Mouse (Mus musculus) forebrain, embryonic 16.5 days (tissue): ENCODE results near the gene Gm7579. TPM values are rescaled to one million over a fixed set of nuclear protein-coding genes. Genes with fewer than 3 reads are reported as not detected.
"Not testable (repeated sequence)": the region's sequence is repeated elsewhere in the genome, so short reads cannot be mapped to it uniquely, and the experiment has no call there.

Experiments used
- ATAC-seq: fragments of 200-750 bp; cut with Nextera tagmentation; 2 replicates; pipeline ENCODE4 v1.8.0; 2017; ENCODE audit warnings: mild to moderate bottlenecking, moderate library complexity
- H3K27ac ChIP-seq: fragments of 300-500 bp; sonication (generic); 2 replicates; pipeline ENCODE4 v1.5.1; 2014; ENCODE audit warnings: low read length, control low read depth
- H3K27me3 ChIP-seq: fragments of 300-500 bp; sonication (generic); replicated peaks from 2 replicates; pipeline ENCODE4 v1.6.1; 2014; ENCODE audit warnings: low read length; ENCODE audit not compliant: control insufficient read depth, insufficient read depth
- H3K36me3 ChIP-seq: fragments of 300-500 bp; sonication (generic); 2 replicates; pipeline ENCODE4 v1.6.1; 2014; ENCODE audit not compliant: control insufficient read depth, insufficient read depth
- H3K4me1 ChIP-seq: fragments of 300-500 bp; sonication (generic); replicated peaks from 2 replicates; pipeline ENCODE4 v1.6.1; 2014; ENCODE audit warnings: low read length; ENCODE audit not compliant: control insufficient read depth, insufficient read depth
- H3K4me2 ChIP-seq: fragments of 300-500 bp; sonication (generic); 2 replicates; pipeline ENCODE4 v1.6.1; 2014; ENCODE audit warnings: mild to moderate bottlenecking, low read length, control low read depth
- H3K4me3 ChIP-seq: fragments of 300-500 bp; sonication (generic); replicated peaks from 2 replicates; pipeline ENCODE4 v1.5.1; 2014; ENCODE audit warnings: mild to moderate bottlenecking, low read length, control low read depth
- H3K9ac ChIP-seq: fragments of 300-500 bp; sonication (generic); replicated peaks from 2 replicates; pipeline ENCODE4 v1.6.1; 2014; ENCODE audit warnings: low read depth, low read length, control low read depth
- H3K9me3 ChIP-seq: fragments of 300-500 bp; sonication (generic); 2 replicates; pipeline ENCODE4 v1.6.1; 2016; ENCODE audit warnings: low read length; ENCODE audit not compliant: control insufficient read depth
- WGBS: fragments of 180-500 bp; shearing (Covaris S2); extraction: QIAGEN DNeasy Blood & Tissue Kit; methylation state at CpG from one replicate; pipeline ENCODE4 v1.1.7; 2014; 5-methylcytosine and 5-hydroxymethylcytosine counted together
- polyA plus RNA-seq: library from polyadenylated mRNA; unstranded; fragments of >200 nt; fragmentation: Nextera tagmentation; extraction: Ambion mirVana; gene quantifications from 2 replicates; pipeline ENCODE4 v1.2.1, GENCODE M21; 2015

The Gm7579 gene
- not detected in 2 replicates for polyA plus RNA-seq

DNA sequence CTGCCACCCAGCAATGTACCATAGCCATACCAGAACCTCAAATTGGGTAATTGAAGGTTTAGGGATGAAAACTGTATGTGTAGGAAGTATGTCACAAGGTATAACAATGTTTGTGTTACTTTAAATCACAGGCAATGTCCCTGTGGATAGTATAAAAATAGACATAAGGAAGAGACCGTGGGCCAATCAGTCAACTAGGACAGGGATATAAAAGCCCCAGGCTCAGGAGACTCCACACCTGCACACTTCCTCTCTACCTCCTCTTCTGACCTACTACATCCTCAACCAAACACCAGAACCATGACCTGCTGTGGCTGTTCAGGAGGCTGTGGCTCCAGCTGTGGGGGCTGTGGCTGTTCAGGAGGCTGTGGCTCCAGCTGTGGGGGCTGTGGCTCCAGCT lies at the start of gene Gm7579:
Gene Gm7579 (plus strand): TSS at position 301 of the 400 bp plus-strand sequence.
- no peak for ATAC-seq
- no peak within 1 kb of the TSS for H3K4me3 ChIP-seq
- H3K36me3 ChIP-seq, result no peaks in the 10 kb centered on the region
- H3K4me2 ChIP-seq, result no peak within 1 kb of the TSS
- H3K9me3 ChIP-seq, result no peaks in the 10 kb centered on the region
- no peak within 1 kb of the TSS for H3K27ac ChIP-seq
- H3K4me1 ChIP-seq, result no peaks in the 10 kb centered on the region
- WGBS, result 70% methylated on average over 1 of the region's 1 CpGs
- no peaks in the 10 kb centered on the region for H3K27me3 ChIP-seq
- H3K9ac ChIP-seq, result no peak within 1 kb of the TSS

DNA sequence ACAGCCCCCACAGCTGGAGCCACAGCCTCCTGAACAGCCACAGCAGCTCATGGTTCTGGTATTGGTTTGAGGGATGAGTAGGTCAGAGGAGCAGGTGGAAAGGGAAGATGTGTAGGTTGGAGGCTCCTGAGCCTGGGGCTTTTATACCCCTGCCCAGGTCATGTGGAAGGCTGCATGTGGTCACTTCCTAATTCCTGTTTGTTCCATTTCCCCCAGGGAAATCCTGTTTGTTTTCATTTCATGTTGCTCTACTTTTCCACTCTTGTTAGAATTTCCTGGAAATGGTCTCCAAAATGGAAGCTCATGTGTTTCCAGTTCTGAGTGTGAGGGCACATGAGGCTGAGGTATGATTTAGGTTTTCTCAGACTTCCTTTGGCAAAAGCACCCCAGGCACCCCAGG lies 46.0 kb upstream of the Gm7579 start, which contains the start of gene Gm4553:
Gene Gm4553 (minus strand): TSS at position 101 of the 400 bp plus-strand sequence.
- not testable (repeated sequence) for H3K27me3 ChIP-seq, H3K36me3 ChIP-seq, H3K9me3 ChIP-seq, H3K4me3 ChIP-seq, ATAC-seq, H3K27ac ChIP-seq, H3K9ac ChIP-seq, H3K4me1 ChIP-seq, H3K4me2 ChIP-seq

DNA sequence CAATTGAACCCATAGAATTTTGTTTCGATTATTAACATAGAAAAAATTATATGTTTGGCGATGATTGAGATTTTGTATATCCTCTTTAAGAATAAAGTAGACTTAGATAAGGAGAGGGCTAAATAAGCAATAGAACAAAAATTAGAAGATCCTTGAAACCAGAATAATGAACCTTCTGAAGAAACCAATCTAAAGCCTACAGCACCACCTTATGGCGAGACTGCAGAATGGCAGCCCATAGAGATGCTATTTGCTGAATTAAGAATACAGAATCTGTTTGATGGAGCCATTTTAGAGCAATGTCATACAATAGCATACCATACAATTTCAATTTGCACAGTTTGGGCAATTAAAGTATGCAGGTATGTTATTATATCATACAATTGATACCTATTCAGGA lies 41.8 kb upstream of the Gm7579 start:
- WGBS, result 51% methylated on average over 3 of the region's 3 CpGs

DNA sequence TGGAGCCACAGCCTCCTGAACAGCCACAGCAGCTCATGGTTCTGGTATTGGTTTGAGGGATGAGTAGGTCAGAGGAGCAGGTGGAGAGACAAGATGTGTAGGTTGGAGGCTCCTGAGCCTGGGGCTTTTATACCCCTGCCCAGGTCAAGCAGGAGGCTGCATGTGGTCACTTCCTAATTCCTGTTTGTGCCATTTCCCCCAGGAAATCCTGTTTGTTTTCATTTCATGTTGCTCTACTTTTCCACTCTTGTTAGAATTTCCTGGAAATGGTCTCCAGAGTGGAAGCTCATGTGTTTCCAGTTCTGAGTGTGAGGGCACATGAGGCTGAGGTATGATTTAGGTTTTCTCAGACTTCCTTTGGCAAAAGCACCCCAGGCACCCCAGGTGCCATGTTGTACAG lies 35.8 kb upstream of the Gm7579 start, which contains the start of gene Krtap5-2:
Gene Krtap5-2 (minus strand): TSS at position 101 of the 400 bp plus-strand sequence.
- ATAC-seq, H3K9me3 ChIP-seq, H3K4me1 ChIP-seq, H3K36me3 ChIP-seq, H3K27me3 ChIP-seq, H3K4me3 ChIP-seq, H3K9ac ChIP-seq, H3K4me2 ChIP-seq, H3K27ac ChIP-seq: not testable (repeated sequence)

More for the DNA sequence above, 41.8 kb upstream of the Gm7579 start:
- H3K4me3 ChIP-seq, result no peak overlapping the region
- no peaks in the 10 kb centered on the region for H3K27me3 ChIP-seq
- H3K4me2 ChIP-seq, result no peak overlapping the region
- no peak overlapping the region for H3K9ac ChIP-seq
- H3K27ac ChIP-seq, result no peak overlapping the region
- no peak for ATAC-seq
- no peaks in the 10 kb centered on the region for H3K4me1 ChIP-seq
- H3K36me3 ChIP-seq, result no peaks in the 10 kb centered on the region
- no peaks in the 10 kb centered on the region for H3K9me3 ChIP-seq

DNA sequence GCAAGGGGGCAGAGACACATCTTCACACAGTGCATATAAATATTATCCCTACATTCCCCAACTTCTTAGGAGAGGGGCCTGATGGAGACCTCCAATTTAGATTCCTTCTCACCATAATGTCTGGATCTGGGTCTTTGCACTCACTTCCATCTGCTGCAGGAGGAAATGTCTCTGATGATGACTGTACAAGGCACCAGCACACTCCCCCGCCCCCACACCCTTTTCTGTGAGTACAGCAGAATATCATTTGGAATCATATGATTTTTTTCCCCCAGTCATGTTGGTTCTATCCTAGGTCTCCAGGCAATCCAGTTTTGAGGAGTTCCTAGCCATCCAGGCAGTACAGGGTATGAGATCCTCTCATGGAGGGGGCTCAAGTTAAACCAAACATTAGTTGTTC lies 33.0 kb upstream of the Gm7579 start:
- no peak overlapping the region for H3K4me2 ChIP-seq
- no peak overlapping the region for H3K9ac ChIP-seq
- H3K36me3 ChIP-seq, result no peaks in the 10 kb centered on the region
- no peak for ATAC-seq
- H3K4me3 ChIP-seq, result no peak overlapping the region
- H3K27ac ChIP-seq, result no peak overlapping the region
- no peaks in the 10 kb centered on the region for H3K27me3 ChIP-seq
- whole genome bisulfite sequencing, result 79% methylated on average over 1 of the region's 1 CpGs
- H3K9me3 ChIP-seq, result no peaks in the 10 kb centered on the region
- no peaks in the 10 kb centered on the region for H3K4me1 ChIP-seq

DNA sequence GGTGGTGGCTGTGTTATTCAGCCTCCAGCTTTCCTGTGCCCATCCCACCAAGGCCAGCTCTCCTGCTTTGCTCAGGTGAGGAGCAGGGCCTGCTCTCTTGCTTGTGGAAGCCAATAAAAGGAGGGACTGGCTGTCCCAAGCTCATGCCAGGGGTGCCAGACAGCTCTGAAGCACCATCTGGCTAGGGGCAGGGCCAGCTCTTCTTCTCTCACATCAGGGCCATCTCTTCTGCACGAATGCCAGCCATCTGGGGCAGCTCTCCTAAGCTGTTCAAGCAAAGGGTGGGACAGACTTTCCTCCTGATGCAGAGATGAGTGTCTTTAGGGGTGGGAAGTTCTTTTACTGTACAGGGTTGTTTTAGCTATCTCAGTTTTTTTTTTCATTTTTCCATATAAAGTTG lies 30.6 kb upstream of the Gm7579 start:
- no peaks in the 10 kb centered on the region for H3K9me3 ChIP-seq
- H3K9ac ChIP-seq, result no peak overlapping the region
- H3K27me3 ChIP-seq, result no peaks in the 10 kb centered on the region
- no peak for ATAC-seq
- no peak overlapping the region for H3K4me2 ChIP-seq
- WGBS, result 47% methylated on average over 1 of the region's 1 CpGs
- H3K4me1 ChIP-seq, result no peaks in the 10 kb centered on the region
- no peaks in the 10 kb centered on the region for H3K36me3 ChIP-seq
- no peak overlapping the region for H3K4me3 ChIP-seq
- H3K27ac ChIP-seq, result no peak overlapping the region

DNA sequence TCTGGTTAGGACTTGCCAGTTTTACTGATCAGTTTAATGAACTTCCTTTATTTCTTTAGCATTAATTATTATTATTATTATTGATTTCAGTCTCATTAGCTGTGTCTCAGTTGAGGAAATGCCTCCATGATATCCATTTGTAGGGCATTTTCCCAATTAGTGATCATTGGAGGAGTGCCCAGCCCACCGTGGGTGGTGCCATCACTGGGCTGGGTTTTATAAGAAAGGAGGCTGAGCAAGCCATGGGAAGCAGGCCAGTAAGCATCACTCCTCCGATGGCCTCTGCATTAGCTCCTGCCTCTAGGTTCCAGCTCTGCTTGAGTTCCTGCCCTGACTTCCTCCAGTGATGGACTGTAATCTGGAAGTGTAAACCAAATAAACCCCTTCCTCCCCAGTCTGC lies 23.5 kb upstream of the Gm7579 start:
- Histone ChIP-seq H3K4me2 (no peak overlapping the region), H3K4me1 (no peaks in the 10 kb centered on the region), H3K9me3 (no peaks in the 10 kb centered on the region), H3K27me3 (no peaks in the 10 kb centered on the region), H3K9ac (no peak overlapping the region), H3K27ac (no peak overlapping the region), H3K4me3 (no peak overlapping the region), H3K36me3 (no peaks in the 10 kb centered on the region)
- no peak for ATAC-seq
- WGBS, result 32% methylated on average over 2 of the region's 2 CpGs

DNA sequence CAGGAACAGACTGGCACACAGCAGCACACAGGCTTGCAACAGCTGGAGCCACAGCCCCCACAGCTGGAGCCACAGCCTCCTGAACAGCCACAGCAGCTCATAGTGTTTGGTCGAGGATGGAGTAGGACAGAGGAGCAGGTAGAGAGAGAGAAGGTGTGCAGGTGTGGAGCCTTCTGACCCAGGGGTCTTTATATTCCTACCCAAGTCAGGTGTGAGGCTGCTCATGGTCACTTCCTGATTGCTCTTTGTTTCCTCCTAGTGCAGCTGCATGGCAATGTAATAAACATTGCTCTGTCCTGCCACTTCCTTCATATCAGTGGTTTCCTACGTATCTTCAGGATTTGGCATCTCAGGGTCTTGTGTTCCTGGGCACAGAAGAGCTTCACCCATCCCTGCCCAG lies 21.4 kb upstream of the Gm7579 start, which contains the start of gene Gm10153:
Gene Gm10153 (minus strand): TSS at position 101 of the 400 bp plus-strand sequence.
- Histone ChIP-seq H3K4me2 (no peak within 1 kb of the TSS), H3K9me3 (no peaks in the 10 kb centered on the region), H3K27me3 (no peaks in the 10 kb centered on the region), H3K4me1 (no peaks in the 10 kb centered on the region), H3K36me3 (no peaks in the 10 kb centered on the region), H3K4me3 (no peak within 1 kb of the TSS), H3K27ac (no peak within 1 kb of the TSS), H3K9ac (no peak within 1 kb of the TSS)
- 54% methylated on average over 2 of the region's 2 CpGs for WGBS
- no peak for ATAC-seq

DNA sequence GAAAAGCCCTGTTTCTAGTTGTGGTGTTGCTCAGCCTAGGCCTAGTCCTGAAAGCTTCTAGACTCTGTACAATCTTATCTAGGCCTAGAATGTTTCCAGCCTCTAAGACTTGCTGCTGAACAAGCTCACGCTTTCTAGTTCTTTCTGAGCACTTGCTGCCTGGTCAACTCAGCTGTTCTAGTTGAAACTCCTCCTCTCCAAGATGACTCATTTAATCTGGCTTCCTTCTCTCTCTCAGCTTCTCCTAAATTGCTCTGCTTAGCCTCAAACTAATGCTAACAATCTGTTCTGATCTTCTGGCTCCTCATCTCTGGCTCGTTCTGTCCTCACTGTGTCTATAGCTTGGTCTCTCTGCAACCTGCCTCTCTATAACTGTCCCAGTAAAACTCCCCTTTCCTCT lies 12.9 kb upstream of the Gm7579 start:
- 75% methylated on average over 2 of the region's 2 CpGs for WGBS
- Histone ChIP-seq H3K4me2 (no peak overlapping the region), H3K27ac (no peak overlapping the region), H3K9ac (no peak overlapping the region), H3K9me3 (no peaks in the 10 kb centered on the region), H3K27me3 (0 out of 2 replicates have a peak, but pooled peaks cover 2% of the 10 kb centered on the region), H3K4me1 (no peaks in the 10 kb centered on the region), H3K4me3 (no peak overlapping the region), H3K36me3 (no peaks in the 10 kb centered on the region)
- no peak for ATAC-seq

DNA sequence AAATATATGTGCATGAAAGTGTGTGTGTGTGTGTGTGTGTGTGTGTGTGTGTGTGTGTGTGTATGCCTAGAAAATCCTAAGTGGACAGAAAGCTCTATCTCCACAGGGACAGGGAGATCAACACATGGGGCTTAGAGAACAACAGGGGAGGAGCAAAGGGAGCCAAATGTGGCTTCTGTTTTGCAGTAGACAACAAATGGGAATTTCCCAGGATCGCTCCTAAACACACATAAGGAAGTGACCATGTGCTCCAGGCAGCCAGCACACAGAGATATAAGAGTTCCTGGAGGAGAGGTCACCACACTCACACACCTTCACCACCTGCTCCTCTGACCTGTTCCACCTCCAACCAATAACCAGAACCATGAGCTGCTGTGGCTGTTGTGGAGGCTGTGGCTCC lies 10.6 kb upstream of the Gm7579 start, which contains the start of gene Krtap5-3:
Gene Krtap5-3 (plus strand): TSS at position 301 of the 400 bp plus-strand sequence.
- H3K27me3 ChIP-seq, result 0 out of 2 replicates have a peak, but pooled peaks cover 2% of the 10 kb centered on the region
- ATAC-seq, result no peak
- no peaks in the 10 kb centered on the region for H3K4me1 ChIP-seq
- H3K9ac ChIP-seq, result no peak within 1 kb of the TSS
- H3K36me3 ChIP-seq, result no peaks in the 10 kb centered on the region
- no peak within 1 kb of the TSS for H3K27ac ChIP-seq
- H3K9me3 ChIP-seq, result no peaks in the 10 kb centered on the region
- no peak within 1 kb of the TSS for H3K4me3 ChIP-seq
- WGBS, result 79% methylated on average over 1 of the region's 1 CpGs
- H3K4me2 ChIP-seq, result no peak within 1 kb of the TSS
